Mouse (Mus musculus) myocyte (in vitro differentiated cells): ENCODE measurements around the gene Cd180. TPM values are rescaled to one million over a fixed set of nuclear protein-coding genes. Genes with fewer than 3 reads are reported as not detected.

Experiments used
- H3K27me3 ChIP-seq: one replicate; pipeline ENCODE4 v1.6.1; 2011; ENCODE audit not compliant: control insufficient read depth, insufficient read depth, insufficient read length
- H3K36me3 ChIP-seq: one replicate; pipeline ENCODE4 v1.6.1; 2011; ENCODE audit not compliant: control insufficient read depth, insufficient read depth
- H3K4me2 ChIP-seq: one replicate; pipeline ENCODE4 v1.6.1; 2011; ENCODE audit warnings: low read depth, control low read depth
- H3K4me3 ChIP-seq: one replicate; pipeline ENCODE4 v1.5.1; 2011; ENCODE audit warnings: mild to moderate bottlenecking, control low read depth, moderate library complexity
- H3K79me2 ChIP-seq: one replicate; pipeline ENCODE4 v1.6.1; 2011; ENCODE audit not compliant: control insufficient read depth, insufficient read depth
- H3ac ChIP-seq: one replicate; pipeline ENCODE4 v1.6.1; 2011; ENCODE audit not compliant: control insufficient read depth, insufficient read length
- CEBPB ChIP-seq: IDR thresholded peaks from 2 replicates; pipeline ENCODE4 v1.6.1; 2011; ENCODE audit warnings: mild to moderate bottlenecking, moderate library complexity; ENCODE audit not compliant: poor library complexity, insufficient read depth, severe bottlenecking
- E2F4 ChIP-seq: IDR thresholded peaks from one replicate; pipeline ENCODE4 v1.6.1; 2011; ENCODE audit warnings: mild to moderate bottlenecking, control low read depth, moderate library complexity; ENCODE audit not compliant: insufficient read depth
- MAX ChIP-seq: IDR thresholded peaks from one replicate; pipeline ENCODE4 v1.6.1; 2011; ENCODE audit warnings: low read depth, mild to moderate bottlenecking, control low read depth
- MYOD1 ChIP-seq, 3 experiments: IDR thresholded peaks; one replicate each; pipeline ENCODE4 v1.6.1; 2011; ENCODE audit warnings: control low read depth in 2 of 3, low read depth in 2 of 3, mild to moderate bottlenecking in 2 of 3, moderate library complexity in 1 of 3; ENCODE audit not compliant: insufficient read length in 2 of 3, control insufficient read depth in 1 of 3
- MYOG ChIP-seq, 3 experiments: IDR thresholded peaks; one replicate each; pipeline ENCODE4 v1.6.1; 2011; ENCODE audit warnings: control low read depth in 2 of 3, low read depth in 2 of 3, mild to moderate bottlenecking in 2 of 3; ENCODE audit not compliant: insufficient read length in 2 of 3, control insufficient read depth in 1 of 3, insufficient read depth in 1 of 3
- POLR2A ChIP-seq: IDR thresholded peaks from one replicate; pipeline ENCODE4 v1.6.1; 2011; ENCODE audit warnings: low read depth, mild to moderate bottlenecking, control low read depth, moderate library complexity; ENCODE audit not compliant: insufficient read length
- POLR2AphosphoS2 ChIP-seq: IDR thresholded peaks from one replicate; pipeline ENCODE4 v1.6.1; 2011; ENCODE audit warnings: low read depth, control low read depth; ENCODE audit not compliant: insufficient read length
- REST ChIP-seq: IDR thresholded peaks from one replicate; pipeline ENCODE4 v1.6.1; 2011; ENCODE audit warnings: mild to moderate bottlenecking, control low read depth, moderate library complexity; ENCODE audit not compliant: insufficient read depth, insufficient read length
- SRF ChIP-seq: IDR thresholded peaks from one replicate; pipeline ENCODE4 v1.6.1; 2011; ENCODE audit warnings: low read depth; ENCODE audit not compliant: control insufficient read depth, insufficient read length
- TCF12 ChIP-seq: IDR thresholded peaks from one replicate; pipeline ENCODE4 v1.6.1; 2011; ENCODE audit warnings: mild to moderate bottlenecking, control low read depth; ENCODE audit not compliant: poor library complexity, insufficient read depth, severe bottlenecking
- TCF3 ChIP-seq: IDR thresholded peaks from one replicate; pipeline ENCODE4 v1.6.1; 2011; ENCODE audit warnings: low read depth, control low read depth; ENCODE audit not compliant: insufficient read length
- USF1 ChIP-seq: IDR thresholded peaks from one replicate; pipeline ENCODE4 v1.6.1; 2011; ENCODE audit warnings: low read depth, mild to moderate bottlenecking, control low read depth, moderate library complexity
- polyA plus RNA-seq: library from polyadenylated mRNA; unstranded; fragments of >200 nt; fragmentation: generic; extraction: Trizol; gene quantifications from one replicate; pipeline ENCODE4 v1.2.1, GENCODE M21; 2012; ENCODE audit warnings: missing spikeins

Cd180 gene
- polyA plus RNA-seq, 1 experiment = 0.14 TPM

DNA sequence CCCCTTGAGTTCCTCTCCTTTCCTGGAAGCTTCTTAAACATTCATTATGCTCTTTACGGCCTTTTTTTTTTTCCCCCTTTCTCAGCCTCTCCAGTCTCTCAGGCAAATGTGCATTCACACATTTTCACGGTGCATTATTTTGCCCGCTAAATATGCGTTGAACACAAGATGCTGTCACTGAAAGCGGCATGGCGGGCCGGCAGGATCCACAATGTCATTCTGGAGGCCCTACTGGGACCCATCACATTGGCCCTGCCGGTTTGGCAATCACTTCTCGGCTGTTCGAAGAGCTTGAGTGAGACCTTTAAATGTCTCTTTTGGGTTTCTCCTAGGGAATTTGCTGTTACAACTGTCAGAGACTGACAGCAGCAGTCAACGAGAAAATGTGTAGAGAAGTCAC is 71.9 kb downstream of the Cd180 start:
- no peak overlapping the region for H3K4me3 ChIP-seq
- TF ChIP-seq MYOG (IDR thresholded peaks at IDR 0.05; ENCODE audit: control insufficient read depth in 1 of 3, insufficient read depth in 1 of 3, insufficient read length in 2 of 3, low read depth in 2 of 3) (no peak), USF1 (no peak), CEBPB (no peak), POLR2AphosphoS2 (no peak), MAX (no peak)
- H3ac ChIP-seq = no peak overlapping the region
- peaks cover 29% of the 10 kb centered on the region for H3K36me3 ChIP-seq
- H3K79me2 ChIP-seq = no peaks in the 10 kb centered on the region
- H3K27me3 ChIP-seq = no peaks in the 10 kb centered on the region
- H3K4me2 ChIP-seq = no peak overlapping the region

DNA sequence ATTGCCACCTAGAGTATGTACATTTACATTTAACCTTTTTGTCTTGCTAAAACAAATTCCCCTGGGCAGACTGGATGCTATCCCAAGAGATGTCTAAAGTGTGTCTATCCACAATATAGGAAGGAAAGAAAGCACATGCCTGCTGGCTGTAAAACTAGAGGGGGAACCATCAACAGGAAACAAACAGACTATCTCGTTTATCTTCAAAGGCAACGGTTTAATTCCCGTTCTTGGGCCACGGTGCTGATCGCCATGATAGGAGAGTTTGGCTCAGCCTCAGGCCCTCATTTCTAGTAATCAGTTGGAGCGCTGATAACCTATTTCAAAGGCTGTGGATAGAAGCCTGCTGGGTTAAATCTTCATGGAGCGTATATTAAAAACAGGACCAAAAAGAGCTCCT is 73.8 kb downstream of the Cd180 start:
- Histone ChIP-seq H3K4me3 (no peak overlapping the region), H3K79me2 (no peaks in the 10 kb centered on the region), H3ac (no peak overlapping the region), H3K4me2 (no peak overlapping the region), H3K36me3 (peaks cover 32% of the 10 kb centered on the region), H3K27me3 (no peaks in the 10 kb centered on the region)
- TF ChIP-seq POLR2A = no peak
- no peak for TF ChIP-seq MYOG (IDR thresholded peaks at IDR 0.05; ENCODE audit: control insufficient read depth in 1 of 3, insufficient read depth in 1 of 3, insufficient read length in 2 of 3, low read depth in 2 of 3)
- no peak for TF ChIP-seq SRF

DNA sequence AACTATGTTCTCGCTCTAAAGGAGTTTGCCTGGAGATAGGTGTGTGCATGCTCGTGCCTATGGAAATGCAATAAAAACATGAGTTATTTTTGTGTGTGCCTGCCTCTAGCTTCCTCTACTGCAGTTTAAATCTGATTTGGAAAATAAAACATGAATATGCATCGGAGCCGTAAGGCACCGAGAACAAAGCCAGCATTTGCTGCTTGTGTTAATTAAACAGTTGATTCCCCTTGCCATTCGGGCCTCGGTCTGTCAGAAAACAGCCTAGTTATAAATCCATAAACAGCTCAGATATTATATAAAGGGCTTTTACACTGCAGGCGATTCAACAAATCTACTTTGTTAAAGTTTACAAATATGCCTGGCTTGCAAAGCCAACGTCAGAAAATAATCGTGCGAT is 75.2 kb downstream of the Cd180 start:
- TF ChIP-seq POLR2AphosphoS2 = no peak
- TF ChIP-seq TCF12 = no peak
- Histone ChIP-seq H3K36me3 (peaks cover 37% of the 10 kb centered on the region), H3ac (no peak overlapping the region), H3K27me3 (no peaks in the 10 kb centered on the region), H3K79me2 (no peaks in the 10 kb centered on the region), H3K4me3 (no peak overlapping the region), H3K4me2 (no peak overlapping the region)

GRCm38 (mm10) chr13:102770194-102770593 is 76.8 kb downstream of the Cd180 start:
- no peak overlapping the region for H3K4me2 ChIP-seq
- H3K36me3 ChIP-seq = peaks cover 44% of the 10 kb centered on the region
- TF ChIP-seq USF1 (no peak), POLR2A (no peak), CEBPB (peak; percentile 98), POLR2AphosphoS2 (no peak)

DNA sequence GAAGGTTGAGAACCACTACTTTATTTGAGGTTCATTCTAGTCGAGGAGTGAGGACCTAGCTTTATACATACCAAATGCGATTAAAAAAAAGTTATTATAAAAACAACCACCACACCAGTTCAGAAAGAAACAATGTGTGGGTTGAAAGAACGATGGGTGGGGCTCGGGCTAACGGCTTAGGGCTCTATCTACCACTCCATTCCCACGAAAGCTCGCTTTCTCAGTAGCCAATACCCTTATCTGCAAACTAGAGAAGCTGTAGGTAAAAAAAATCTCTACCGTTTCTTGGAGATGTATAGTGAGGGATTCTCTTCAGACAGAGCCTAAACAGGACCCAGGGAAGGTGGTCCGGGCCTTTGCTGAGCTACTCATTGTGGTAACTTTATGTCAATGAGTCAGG is 79.8 kb downstream of the Cd180 start:
- Histone ChIP-seq H3K36me3 (peaks cover 38% of the 10 kb centered on the region), H3K4me2 (no peak overlapping the region), H3ac (no peak overlapping the region), H3K79me2 (no peaks in the 10 kb centered on the region), H3K4me3 (no peak overlapping the region), H3K27me3 (no peaks in the 10 kb centered on the region)
- TF ChIP-seq MAX (no peak), MYOD1 (IDR thresholded peaks at IDR 0.05; ENCODE audit: control insufficient read depth in 1 of 3, insufficient read length in 2 of 3, low read depth in 2 of 3) (no peak), TCF3 (no peak), USF1 (no peak), REST (no peak), SRF (no peak), MYOG (IDR thresholded peaks at IDR 0.05; ENCODE audit: control insufficient read depth in 1 of 3, insufficient read depth in 1 of 3, insufficient read length in 2 of 3, low read depth in 2 of 3) (no peak), POLR2AphosphoS2 (no peak)

More at GRCm38 (mm10) chr13:102770194-102770593, 76.8 kb downstream of the Cd180 start:
- Histone ChIP-seq H3K4me3 (no peak overlapping the region), H3K79me2 (no peaks in the 10 kb centered on the region), H3K27me3 (no peaks in the 10 kb centered on the region), H3ac (no peak overlapping the region)

- no peak overlapping the region for H3K4me3 ChIP-seq
- no peaks in the 10 kb centered on the region for H3K79me2 ChIP-seq
- TF ChIP-seq MAX (no peak), CEBPB (no peak), USF1 (no peak), SRF (no peak), MYOG (IDR thresholded peaks at IDR 0.05; ENCODE audit: control insufficient read depth in 1 of 3, insufficient read depth in 1 of 3, insufficient read length in 2 of 3, low read depth in 2 of 3) (no peak), E2F4 (no peak), TCF3 (no peak), REST (no peak), MYOD1 (IDR thresholded peaks at IDR 0.05; ENCODE audit: control insufficient read depth in 1 of 3, insufficient read length in 2 of 3, low read depth in 2 of 3) (no peak), POLR2AphosphoS2 (no peak)
- H3K36me3 ChIP-seq = peaks cover 44% of the 10 kb centered on the region
- H3ac ChIP-seq = no peak overlapping the region
- H3K27me3 ChIP-seq = no peaks in the 10 kb centered on the region
- no peak overlapping the region for H3K4me2 ChIP-seq
Measured at GRCm38 (mm10) chr13:102774786-102775201, 81.4 kb downstream of the Cd180 start.
